ENCODE assay signal across 8 mouse cellular contexts in the genomic region with DNA sequence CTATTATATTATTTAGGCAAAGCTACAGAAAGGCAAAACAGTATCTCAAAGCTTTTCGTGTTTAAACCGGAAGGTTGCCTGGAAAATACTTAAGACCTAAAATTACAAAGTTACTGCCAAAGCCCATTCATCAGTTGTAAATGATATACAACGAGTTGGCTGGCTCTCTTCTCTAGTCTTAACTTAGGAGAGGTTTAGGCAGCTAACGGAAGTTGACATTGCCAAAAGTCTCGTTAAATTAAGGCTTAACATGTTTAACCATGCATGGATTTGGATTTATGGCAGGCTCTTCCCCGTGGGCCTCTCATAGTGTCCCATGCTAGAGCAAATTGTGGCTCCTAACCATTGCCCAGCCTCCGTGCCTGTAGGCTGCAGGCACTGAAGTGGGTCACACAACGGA. TPM values are rescaled to one million over a fixed set of nuclear protein-coding genes. Genes with fewer than 3 reads are reported as not detected.
DNase-seq lines count a peak whose midpoint lies in the region; ATAC-seq and TF ChIP-seq lines count a peak whose summit lies in the region.

No protein-coding gene starts in this region.

- peaks cover 20% of the 10 kb centered on the region for H3K36me3 ChIP-seq in liver, adult 2 months (ENCODE audit: control insufficient read depth, insufficient read depth, low read length)
- peaks cover 38% of the 10 kb centered on the region for H3K36me3 ChIP-seq in embryonic facial prominence, embryonic 13.5 days
- H3K36me3 ChIP-seq in neural tube, embryonic 15.5 days = peaks cover 31% of the 10 kb centered on the region

- ATAC-seq in embryonic facial prominence, embryonic 13.5 days (ENCODE audit: insufficient number of reproducible peaks, insufficient read depth, low FRiP score, low TSS enrichment, low read depth) = no peak
- ATAC-seq in neural tube, embryonic 15.5 days (ENCODE audit: low FRiP score) = no peak

- H3K27ac ChIP-seq in liver, adult 2 months (replicated peaks; ENCODE audit: insufficient read depth, low read depth, low read length) = no peak overlapping the region
- H3K27ac ChIP-seq in embryonic facial prominence, embryonic 13.5 days = no peak overlapping the region
- no peak overlapping the region for H3K27ac ChIP-seq in neural tube, embryonic 15.5 days (replicated peaks)

- 13% methylated on average over 8 of the region's 8 CpGs for WGBS in liver, adult 2 months
- WGBS in embryonic facial prominence, embryonic 13.5 days = 4% methylated on average over 8 of the region's 8 CpGs
- WGBS in neural tube, embryonic 15.5 days = 2% methylated on average over 8 of the region's 8 CpGs

- peak overlapping the region; percentile 29; the same call in 1 of the 2 replicates for H3K4me3 ChIP-seq in liver, adult 2 months (ENCODE audit: insufficient read depth, low read depth, low read length)
- H3K4me3 ChIP-seq in embryonic facial prominence, embryonic 13.5 days = peak overlapping the region; percentile 93
- peak overlapping the region; percentile 97 for H3K4me3 ChIP-seq in neural tube, embryonic 15.5 days (replicated peaks)

- peaks cover 6% of the 10 kb centered on the region for H3K4me1 ChIP-seq in liver, adult 2 months (ENCODE audit: control insufficient read depth, insufficient read depth, low read length)
- H3K4me1 ChIP-seq in embryonic facial prominence, embryonic 13.5 days = peaks cover 18% of the 10 kb centered on the region
- peaks cover 25% of the 10 kb centered on the region for H3K4me1 ChIP-seq in neural tube, embryonic 15.5 days

- H3K4me2 ChIP-seq in embryonic facial prominence, embryonic 13.5 days = peak overlapping the region; percentile 77
- peak overlapping the region; percentile 77 for H3K4me2 ChIP-seq in neural tube, embryonic 15.5 days

- TF ChIP-seq CTCF in liver, adult 2 months (IDR thresholded peaks at IDR 0.05; ENCODE audit: low read depth, low read length) = no peak

- H3K9me3 ChIP-seq in embryonic facial prominence, embryonic 13.5 days = no peaks in the 10 kb centered on the region
- no peaks in the 10 kb centered on the region for H3K9me3 ChIP-seq in neural tube, embryonic 15.5 days (replicated peaks)

- DNase-seq in liver, adult 2 months (ENCODE audit: extremely low read depth, low read depth, low spot score) = no peak
- DNase-seq in liver = no peak
- peak; percentile 20 to 29 for DNase-seq in kidney, postnatal 36 days
- DNase-seq in Muller cell, postnatal 12 days (ENCODE audit: inconsistent ontology term) = no peak
- DNase-seq in urinary bladder, adult 18-20 months (ENCODE audit: low spot score in 2 of 2) = no peak
- DNase-seq in B cell, adult 2 months = no peak

- no peak for TF ChIP-seq POLR2A in liver, adult 2 months (IDR thresholded peaks at IDR 0.05; ENCODE audit: extremely low read depth, insufficient read depth, low read length)

- no peaks in the 10 kb centered on the region for H3K27me3 ChIP-seq in liver, adult 2 months (ENCODE audit: control insufficient read depth, insufficient read depth, low read length)
- H3K27me3 ChIP-seq in embryonic facial prominence, embryonic 13.5 days = no peaks in the 10 kb centered on the region
- no peaks in the 10 kb centered on the region for H3K27me3 ChIP-seq in neural tube, embryonic 15.5 days (replicated peaks)

- H3K79me2 ChIP-seq in liver, adult 2 months (ENCODE audit: control insufficient read depth, insufficient read depth, low read length) = peaks cover 5% of the 10 kb centered on the region; the same call in 1 of the 2 replicates

- H3K9ac ChIP-seq in liver, adult 2 months (ENCODE audit: low read depth, low read length) = peak overlapping the region; percentile 8; the same call in 1 of the 2 replicates
- H3K9ac ChIP-seq in embryonic facial prominence, embryonic 13.5 days = peak overlapping the region; percentile 68
- H3K9ac ChIP-seq in neural tube, embryonic 15.5 days (replicated peaks) = peak overlapping the region; percentile 79

RNA-seq across cellular contexts. Expression of gene Odc1, which starts 1.3 kb away (rescaled TPM):
- total RNA-seq in liver, adult 2 months (2014; rRNA removed) = 114 and 122 TPM in 2 replicates
- polyA plus RNA-seq in liver, adult 2 months (2012; rRNA removed) = 40.9 and 44.1 TPM in 2 replicates
- 186 and 193 TPM in 2 replicates for polyA plus RNA-seq in embryonic facial prominence, embryonic 13.5 days (2015; fragmentation: Nextera tagmentation; extraction: Ambion mirVana)
- 104 and 117 TPM in 2 replicates for polyA plus RNA-seq in neural tube, embryonic 15.5 days (2015; fragmentation: Nextera tagmentation; extraction: Ambion mirVana)

Comparison
In these comparisons a context has a peak if more than half of its experiments do, and no peak if none do; other contexts are left out.
1. DNase-seq: peak in kidney, postnatal 36 days (2 of 2); none in liver, adult 2 months (single experiment), liver (single experiment), Muller cell, postnatal 12 days (single experiment), urinary bladder, adult 18-20 months (0 of 2) and B cell, adult 2 months (0 of 2).
2. H3K4me3 ChIP-seq: peak in every context shown above with its lines; median percentile 97 in neural tube, embryonic 15.5 days; 93 in embryonic facial prominence, embryonic 13.5 days; 29 in liver, adult 2 months.
3. H3K9ac ChIP-seq: peak in every context shown above with its lines; median percentile 79 in neural tube, embryonic 15.5 days; 68 in embryonic facial prominence, embryonic 13.5 days; 8 in liver, adult 2 months.